ENCODE assay signal across 12 mouse cellular contexts in the genomic region with DNA sequence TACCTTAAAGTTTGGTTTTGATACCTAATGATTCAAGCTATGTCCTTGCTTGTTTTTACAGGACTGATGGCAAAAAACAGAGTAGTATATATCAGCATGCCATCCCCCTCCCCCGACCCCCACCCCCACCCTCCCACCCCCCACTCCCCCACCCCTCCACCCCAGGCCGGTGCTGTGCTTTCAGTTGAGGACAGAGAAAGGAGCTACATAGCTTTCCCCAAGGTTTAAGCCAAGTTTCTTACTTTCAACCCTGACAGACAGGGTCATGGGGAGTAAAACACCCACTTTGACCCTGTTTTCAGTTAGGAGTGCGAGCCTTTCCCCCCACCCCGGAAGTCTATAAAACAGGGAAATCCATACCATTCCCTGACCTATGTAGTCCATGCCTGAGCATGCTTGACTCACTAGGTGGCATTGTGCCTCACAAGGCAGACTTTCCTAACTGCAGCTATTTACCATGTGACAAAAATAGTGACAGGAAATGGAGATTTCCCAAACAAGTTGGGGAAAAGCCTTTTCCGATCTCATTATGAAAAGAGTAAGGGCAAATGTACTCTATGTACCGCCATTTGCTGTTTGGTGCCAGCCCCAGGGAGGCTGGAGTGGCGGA.
DNase-seq lines count a peak whose midpoint lies in the region; ATAC-seq lines count a peak whose summit lies in the region.
"Had no signal": no experiment of that assay in that cellular context is flagged by ENCODE, and none has a peak within 500 bp of the region (broad histone marks: within the 10 kb centered on the region; RNA-seq: fewer than 3 reads in every experiment).

No protein-coding gene starts in this region.

- DNase-seq in embryonic facial prominence, embryonic 14.5 days (ENCODE audit: low spot score): peak; percentile 16
- DNase-seq in embryonic facial prominence, embryonic 10.5 days (ENCODE audit: low spot score): no peak
- peak; percentile 22 for DNase-seq in kidney, adult 9 months
- DNase-seq in kidney, adult 18-20 months: no peak
- DNase-seq in 3T3-L1 (ENCODE audit: low read depth, low spot score): peak; percentile 11
- DNase-seq in kidney, postnatal 14 days: peak; percentile 24
- DNase-seq in thymus, postnatal 36 days: no peak
- DNase-seq in testis, postnatal 10 days (ENCODE audit: low spot score): no peak
- DNase-seq: spleen, adult 18-20 months; thymus, postnatal 4 days had no signal

- H3K27me3 ChIP-seq in embryonic facial prominence, embryonic 14.5 days (replicated peaks; ENCODE audit: control insufficient read depth, insufficient read depth, low read length): no peaks in the 10 kb centered on the region
- H3K27me3 ChIP-seq in embryonic facial prominence, embryonic 10.5 days (replicated peaks; ENCODE audit: low read depth, poor library complexity, severe bottlenecking): no peaks in the 10 kb centered on the region

- 0 out of 2 replicates have a peak, but pooled peaks have one; percentile 26 for ATAC-seq in embryonic facial prominence, embryonic 14.5 days (ENCODE audit: low read depth)
- ATAC-seq: forebrain, embryonic 14.5 days had no signal

- H3K4me2 ChIP-seq in embryonic facial prominence, embryonic 14.5 days (ENCODE audit: low read depth, low read length): 0 out of 2 replicates have a peak overlapping the region, but pooled peaks have one; percentile 11

- H3K9me3 ChIP-seq in embryonic facial prominence, embryonic 14.5 days (ENCODE audit: control insufficient read depth, low read length): no peaks in the 10 kb centered on the region
- H3K9me3 ChIP-seq in embryonic facial prominence, embryonic 10.5 days: no peaks in the 10 kb centered on the region
- H3K9me3 ChIP-seq: G1E had no signal

- WGBS in embryonic facial prominence, embryonic 14.5 days: 28% methylated on average over 7 of the region's 7 CpGs
- WGBS in embryonic facial prominence, embryonic 10.5 days: 49% methylated on average over 7 of the region's 7 CpGs

- no peak overlapping the region for H3K9ac ChIP-seq in embryonic facial prominence, embryonic 14.5 days (ENCODE audit: low read depth, low read length)

- H3K36me3 ChIP-seq in embryonic facial prominence, embryonic 14.5 days (ENCODE audit: control insufficient read depth, insufficient read depth, low read length): no peaks in the 10 kb centered on the region
- H3K36me3 ChIP-seq in embryonic facial prominence, embryonic 10.5 days (replicated peaks): no peaks in the 10 kb centered on the region
- H3K36me3 ChIP-seq: G1E had no signal

- H3K4me1 ChIP-seq in embryonic facial prominence, embryonic 14.5 days (ENCODE audit: control insufficient read depth, insufficient read depth, low read length): no peaks in the 10 kb centered on the region; the same call in 1 of the 2 replicates
- peaks cover 14% of the 10 kb centered on the region; the same call in 1 of the 2 replicates for H3K4me1 ChIP-seq in embryonic facial prominence, embryonic 10.5 days

- no peak overlapping the region for H3K4me3 ChIP-seq in embryonic facial prominence, embryonic 14.5 days (ENCODE audit: low read depth, low read length)
- no peak overlapping the region for H3K4me3 ChIP-seq in embryonic facial prominence, embryonic 10.5 days

- H3K27ac ChIP-seq in embryonic facial prominence, embryonic 14.5 days (replicated peaks; ENCODE audit: low read depth, low read length): no peak overlapping the region
- no peak overlapping the region for H3K27ac ChIP-seq in embryonic facial prominence, embryonic 10.5 days (replicated peaks)

Comparison
In these comparisons a context has a peak if more than half of its experiments do, and no peak if none do; other contexts are left out.
1. DNase-seq: peak in embryonic facial prominence, embryonic 14.5 days (single experiment), kidney, adult 9 months (single experiment), 3T3-L1 (single experiment) and kidney, postnatal 14 days (single experiment); none in embryonic facial prominence, embryonic 10.5 days (single experiment), kidney, adult 18-20 months (single experiment), thymus, postnatal 36 days (0 of 2) and testis, postnatal 10 days (single experiment).